Mouse (Mus musculus) embryonic facial prominence, embryonic 14.5 days (tissue): ENCODE results near the gene Gnaq. TPM values are rescaled to one million over a fixed set of nuclear protein-coding genes. Genes with fewer than 3 reads are reported as not detected.

Experiments
- ATAC-seq: fragments of 200-750 bp; cut with Nextera tagmentation; 2 replicates; pipeline ENCODE4 v1.8.0; 2017; ENCODE audit warnings: low read depth, moderate number of reproducible peaks, moderate TSS enrichment
- DNase-seq: peaks from one replicate; pipeline ENCODE4 v3.0.0-alpha.2; 2015; ENCODE audit warnings: low spot score
- H3K27ac ChIP-seq: fragments of 300-500 bp; sonication (generic); replicated peaks from 2 replicates; pipeline ENCODE4 v1.5.1; 2014; ENCODE audit warnings: low read depth, mild to moderate bottlenecking, low read length, moderate library complexity
- H3K27me3 ChIP-seq: fragments of 300-500 bp; sonication (generic); replicated peaks from 2 replicates; pipeline ENCODE4 v1.6.1; 2014; ENCODE audit warnings: low read length; ENCODE audit not compliant: control insufficient read depth, insufficient read depth
- H3K36me3 ChIP-seq: fragments of 300-500 bp; sonication (generic); 2 replicates; pipeline ENCODE4 v1.6.1; 2014; ENCODE audit warnings: low read length, mixed read lengths; ENCODE audit not compliant: control insufficient read depth, insufficient read depth
- H3K4me1 ChIP-seq: fragments of 300-500 bp; sonication (generic); 2 replicates; pipeline ENCODE4 v1.6.1; 2014; ENCODE audit warnings: antibody characterized with exemption, low read length; ENCODE audit not compliant: control insufficient read depth, insufficient read depth
- H3K4me2 ChIP-seq: fragments of 300-500 bp; sonication (generic); 2 replicates; pipeline ENCODE4 v1.6.1; 2014; ENCODE audit warnings: low read depth, mild to moderate bottlenecking, low read length, moderate library complexity, mixed read lengths
- H3K4me3 ChIP-seq: fragments of 300-500 bp; sonication (generic); 2 replicates; pipeline ENCODE4 v1.5.1; 2014; ENCODE audit warnings: low read depth, mild to moderate bottlenecking, low read length
- H3K9ac ChIP-seq: fragments of 300-500 bp; sonication (generic); 2 replicates; pipeline ENCODE4 v1.6.1; 2014; ENCODE audit warnings: low read depth, mild to moderate bottlenecking, low read length, moderate library complexity, mixed read lengths
- H3K9me3 ChIP-seq: fragments of 300-500 bp; sonication (generic); 2 replicates; pipeline ENCODE4 v1.6.1; 2016; ENCODE audit warnings: low read length; ENCODE audit not compliant: control insufficient read depth
- WGBS: fragments of 180-500 bp; shearing (Covaris S2); extraction: QIAGEN DNeasy Blood & Tissue Kit; methylation state at CpG from one replicate; pipeline ENCODE4 v1.1.7; 2014; 5-methylcytosine and 5-hydroxymethylcytosine counted together
- polyA plus RNA-seq: library from polyadenylated mRNA; unstranded; fragments of >200 nt; fragmentation: Nextera tagmentation; extraction: Ambion mirVana; gene quantifications from 2 replicates; pipeline ENCODE4 v1.2.1, GENCODE M21; 2014

Gene Gnaq
- polyA plus RNA-seq, 1 experiment from 2014 or later = 18.3 TPM

DNA sequence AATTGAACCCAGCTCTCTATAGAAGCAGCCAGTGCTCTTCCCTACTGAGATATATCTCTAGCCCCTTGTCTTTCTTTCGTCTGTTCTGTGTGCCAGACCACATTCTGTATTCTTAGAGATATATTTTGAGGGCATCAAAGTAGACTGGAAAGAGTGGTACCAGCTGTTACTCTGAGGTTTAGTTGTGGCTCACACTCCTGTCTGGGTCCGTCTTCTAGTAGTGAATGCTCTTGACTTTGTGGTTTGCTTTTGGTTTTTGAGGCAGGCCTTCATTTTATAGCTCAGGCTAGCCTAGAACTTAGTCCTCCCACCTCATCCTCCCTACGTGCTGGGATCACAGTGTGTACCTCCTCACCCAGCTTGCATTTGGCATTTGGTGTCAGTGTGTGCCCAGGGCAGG is 54.4 kb downstream of the Gnaq start:
- WGBS = 77% methylated on average over 3 of the region's 3 CpGs

DNA sequence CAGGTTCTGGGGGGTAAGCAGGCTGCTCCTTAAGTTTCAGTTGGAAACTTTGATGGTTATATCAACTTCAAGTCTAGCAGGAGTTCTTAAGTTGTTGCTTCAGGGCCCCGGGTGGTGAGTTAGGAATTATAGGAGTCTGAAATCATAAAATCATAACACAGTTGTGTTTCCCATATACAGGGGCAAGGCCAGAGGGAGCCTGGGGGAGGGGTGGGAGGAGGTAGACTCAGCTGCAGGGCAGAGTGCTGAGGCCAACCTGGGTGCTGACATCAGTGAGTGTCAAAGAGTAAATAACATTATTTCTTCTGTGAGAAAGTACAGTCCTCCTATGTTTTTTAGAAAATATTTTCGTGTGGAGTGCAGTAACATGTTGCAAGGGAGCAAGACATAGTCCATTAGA is 55.3 kb downstream of the Gnaq start:
- Histone ChIP-seq H3K4me3 (no peak overlapping the region), H3K9ac (no peak overlapping the region), H3K9me3 (no peaks in the 10 kb centered on the region), H3K36me3 (no peaks in the 10 kb centered on the region), H3K27me3 (no peaks in the 10 kb centered on the region), H3K4me1 (peaks cover 7% of the 10 kb centered on the region; the same call in 1 of the 2 replicates), H3K27ac (no peak overlapping the region), H3K4me2 (no peak overlapping the region)
- WGBS = 53% methylated on average over 2 of the region's 2 CpGs
- DNase-seq (no peak), ATAC-seq (no peak)

More for the DNA sequence above, 54.4 kb downstream of the Gnaq start:
- no peak overlapping the region for H3K4me3 ChIP-seq
- H3K4me2 ChIP-seq = no peak overlapping the region
- H3K9me3 ChIP-seq = no peaks in the 10 kb centered on the region
- no peaks in the 10 kb centered on the region for H3K27me3 ChIP-seq
- no peak overlapping the region for H3K27ac ChIP-seq
- H3K9ac ChIP-seq = no peak overlapping the region
- no peaks in the 10 kb centered on the region for H3K36me3 ChIP-seq
- peaks cover 9% of the 10 kb centered on the region for H3K4me1 ChIP-seq
- ATAC-seq = no peak
- DNase-seq = no peak

DNA sequence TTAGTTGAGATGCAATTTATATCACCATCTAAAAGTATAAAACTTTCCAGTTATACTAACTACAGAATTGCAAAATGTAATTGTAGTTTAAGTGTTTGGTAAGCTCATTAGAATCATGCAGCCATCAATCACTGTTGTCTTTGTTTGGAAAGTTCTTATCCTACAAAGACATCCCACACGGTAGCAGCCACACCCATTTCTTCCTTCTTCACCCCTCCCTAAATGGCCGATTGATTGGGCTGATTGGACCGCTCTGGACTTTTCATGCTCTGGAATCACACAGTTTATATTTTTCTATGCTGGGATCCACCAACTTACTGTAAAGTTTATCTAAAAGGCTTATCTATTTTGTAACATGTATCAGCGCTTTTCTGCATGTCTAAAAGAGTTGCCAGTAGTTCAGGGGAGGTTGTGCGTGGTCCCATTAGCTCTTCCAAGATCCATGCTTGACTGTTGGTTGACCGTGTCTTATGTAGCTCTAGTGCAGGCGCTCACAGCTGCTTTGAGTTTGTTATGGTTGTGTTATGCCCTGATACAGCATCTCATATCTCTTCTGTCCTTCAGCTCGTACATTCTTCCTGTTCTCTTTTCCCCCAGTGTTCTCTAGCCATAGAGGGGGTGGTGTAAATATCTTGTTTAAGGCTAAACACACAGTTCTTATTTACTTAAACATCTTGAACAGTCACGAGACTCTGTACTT is 56.6 kb downstream of the Gnaq start:
- Histone ChIP-seq H3K27ac (no peak overlapping the region), H3K9me3 (no peaks in the 10 kb centered on the region), H3K36me3 (no peaks in the 10 kb centered on the region), H3K4me1 (peaks cover 7% of the 10 kb centered on the region; the same call in 1 of the 2 replicates), H3K9ac (no peak overlapping the region), H3K4me2 (no peak overlapping the region), H3K4me3 (no peak overlapping the region), H3K27me3 (no peaks in the 10 kb centered on the region)
- ATAC-seq = no peak
- 77% methylated on average over 9 of the region's 9 CpGs for WGBS
- DNase-seq = no peak

DNA sequence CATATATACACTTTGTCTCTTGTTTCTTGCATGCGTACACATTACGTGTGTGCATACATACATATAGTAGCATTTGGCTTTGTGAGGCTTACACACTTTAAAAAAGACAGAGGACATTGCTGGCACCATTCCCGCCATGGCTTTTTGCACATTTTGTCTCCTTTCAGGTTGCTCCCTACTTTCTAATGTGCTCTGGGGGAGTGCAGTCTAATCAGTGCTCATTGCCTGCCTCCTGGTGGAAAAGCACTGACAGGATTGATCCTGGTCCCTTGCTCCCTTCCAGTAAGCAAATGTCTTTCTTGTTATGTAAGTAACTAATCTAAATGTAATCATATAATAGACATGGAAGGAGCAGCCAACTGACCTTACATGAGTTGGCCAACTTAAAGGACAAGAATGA is 65.5 kb downstream of the Gnaq start:
- WGBS = 91% methylated on average over 3 of the region's 3 CpGs
- no peak for ATAC-seq
- H3K4me3 ChIP-seq = no peak overlapping the region

DNA sequence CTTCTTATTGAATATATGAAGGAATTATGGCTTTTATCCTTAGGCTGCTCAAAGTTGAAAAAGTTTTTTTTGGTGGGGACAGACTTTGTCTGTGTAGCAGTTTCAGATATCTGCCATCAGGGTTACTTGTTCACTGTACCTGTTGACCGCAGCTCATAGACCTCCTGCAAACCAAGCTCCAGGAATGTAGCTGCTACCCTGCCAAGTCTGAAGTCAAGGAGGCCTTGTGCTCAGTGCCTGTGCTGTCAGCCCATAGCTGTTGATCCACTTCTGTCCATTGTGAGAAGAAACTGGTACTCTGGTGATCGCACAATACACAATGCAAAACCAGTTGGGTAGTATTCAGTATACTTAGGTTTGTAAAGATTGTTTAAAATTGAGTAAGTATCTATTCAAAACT is 68.7 kb downstream of the Gnaq start:
- WGBS = 90% methylated on average over 2 of the region's 2 CpGs

More for the DNA sequence above, 65.5 kb downstream of the Gnaq start:
- H3K4me2 ChIP-seq = no peak overlapping the region
- H3K36me3 ChIP-seq = no peaks in the 10 kb centered on the region
- no peak overlapping the region for H3K27ac ChIP-seq
- H3K27me3 ChIP-seq = no peaks in the 10 kb centered on the region
- no peak overlapping the region for H3K9ac ChIP-seq
- H3K4me1 ChIP-seq = peaks cover 5% of the 10 kb centered on the region; the same call in 1 of the 2 replicates
- no peak for DNase-seq
- no peaks in the 10 kb centered on the region for H3K9me3 ChIP-seq

GRCm38 (mm10) chr19:16204776-16205680 is 72.4 kb downstream of the Gnaq start:
- WGBS = 73% methylated on average over 7 of the region's 7 CpGs

More for the DNA sequence above, 68.7 kb downstream of the Gnaq start:
- no peak for DNase-seq
- Histone ChIP-seq H3K4me3 (no peak overlapping the region), H3K9ac (no peak overlapping the region), H3K4me2 (no peak overlapping the region), H3K9me3 (no peaks in the 10 kb centered on the region), H3K4me1 (peaks cover 5% of the 10 kb centered on the region; the same call in 1 of the 2 replicates), H3K27me3 (no peaks in the 10 kb centered on the region), H3K36me3 (no peaks in the 10 kb centered on the region), H3K27ac (no peak overlapping the region)
- ATAC-seq = no peak

GRCm38 (mm10) chr19:16209616-16210015 is 77.0 kb downstream of the Gnaq start:
- ATAC-seq (no peak), DNase-seq (no peak)
- no peaks in the 10 kb centered on the region for H3K36me3 ChIP-seq
- H3K4me3 ChIP-seq = no peak overlapping the region
- H3K9ac ChIP-seq = no peak overlapping the region
- no peaks in the 10 kb centered on the region for H3K27me3 ChIP-seq
- 84% methylated on average over 2 of the region's 2 CpGs for WGBS
- H3K4me1 ChIP-seq = no peaks in the 10 kb centered on the region
- no peak overlapping the region for H3K4me2 ChIP-seq
- no peaks in the 10 kb centered on the region for H3K9me3 ChIP-seq
- H3K27ac ChIP-seq = no peak overlapping the region

More at GRCm38 (mm10) chr19:16204776-16205680, 72.4 kb downstream of the Gnaq start:
- Histone ChIP-seq H3K9ac (no peak overlapping the region), H3K27ac (no peak overlapping the region), H3K4me2 (no peak overlapping the region), H3K4me1 (peaks cover 5% of the 10 kb centered on the region; the same call in 1 of the 2 replicates), H3K4me3 (no peak overlapping the region), H3K36me3 (no peaks in the 10 kb centered on the region), H3K27me3 (no peaks in the 10 kb centered on the region), H3K9me3 (no peaks in the 10 kb centered on the region)
- DNase-seq = no peak
- ATAC-seq = no peak

GRCm38 (mm10) chr19:16214946-16215345 is 82.3 kb downstream of the Gnaq start:
- DNase-seq (no peak), ATAC-seq (no peak)
- Histone ChIP-seq H3K27ac (no peak overlapping the region), H3K4me3 (no peak overlapping the region), H3K27me3 (no peaks in the 10 kb centered on the region), H3K4me1 (no peaks in the 10 kb centered on the region), H3K36me3 (peaks cover 6% of the 10 kb centered on the region), H3K9me3 (no peaks in the 10 kb centered on the region), H3K9ac (no peak overlapping the region), H3K4me2 (no peak overlapping the region)
- 68% methylated on average over 6 of the region's 6 CpGs for WGBS
